Mouse (Mus musculus): Measurements from ENCODE around the gene Med18. TPM values are rescaled to one million over a fixed set of nuclear protein-coding genes. Genes with fewer than 3 reads are reported as not detected.
"Not testable (repeated sequence)": the region's sequence is repeated elsewhere in the genome, so short reads cannot be mapped to it uniquely, and the experiment has no call there.

The Med18 gene
- total RNA-seq, 2 experiments from 2014 or later, result 8.8 to 10.1 TPM

DNA sequence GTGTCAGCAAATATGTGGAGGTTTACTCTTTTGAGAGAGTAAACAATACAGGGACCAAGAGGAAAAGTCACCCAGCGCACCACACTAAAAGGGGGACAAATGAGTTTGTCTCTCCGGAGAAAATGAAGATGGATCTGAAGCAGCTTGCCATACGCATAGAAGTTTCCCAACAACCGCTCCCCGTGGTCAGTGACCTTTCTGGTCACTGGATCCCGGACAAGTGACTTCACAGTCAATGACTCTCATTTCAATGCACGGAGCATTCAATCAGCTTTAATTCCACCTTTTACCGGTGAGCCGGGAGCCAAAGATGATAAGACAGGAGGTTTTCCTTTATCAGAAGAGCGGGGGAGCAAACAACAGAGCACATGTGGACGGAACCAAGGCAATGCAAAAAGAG is 25.9 kb downstream of the Med18 start:
- Histone ChIP-seq H3K4me3 (no peak overlapping the region), H3K27ac (no peak overlapping the region)
- TF ChIP-seq CTCF (IDR thresholded peaks at IDR 0.05), result no peak
- no peak for DNase-seq (ENCODE audit: extremely low spot score in 1 of 2, low spot score in 2 of 2)
- intact Hi-C loops (cut with DNase I), result no loop called here

DNA sequence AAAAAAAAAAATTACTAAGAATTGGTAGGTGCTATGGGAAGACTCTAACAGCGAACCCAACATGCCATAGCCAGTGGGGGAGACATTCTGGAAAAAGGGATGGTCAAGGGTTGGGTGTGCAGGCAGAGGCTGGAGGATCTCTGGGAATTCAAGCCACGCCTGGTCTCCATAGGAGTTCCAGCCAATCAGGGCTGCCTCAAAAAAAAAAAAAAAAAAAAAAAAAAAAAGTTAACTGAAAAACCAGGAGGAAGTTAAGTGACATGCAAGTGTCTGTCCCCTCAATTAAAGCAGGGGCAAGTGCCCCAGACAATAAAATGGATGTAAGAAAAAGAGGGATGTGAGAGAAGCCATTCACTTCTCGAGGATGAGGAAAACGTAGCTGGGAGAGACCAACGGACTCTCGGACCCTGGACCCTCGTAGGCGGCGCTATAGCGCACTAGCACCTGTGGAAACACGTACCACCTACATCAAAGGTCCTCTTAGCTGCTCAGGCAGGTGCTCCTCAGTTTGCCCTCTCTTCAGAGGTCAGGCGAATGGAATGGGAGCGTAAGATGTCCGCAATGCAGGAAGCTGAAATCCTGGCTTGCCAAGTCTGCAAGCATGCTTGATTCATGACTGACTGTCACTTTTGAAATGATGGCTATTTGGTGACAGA is 30.9 kb downstream of the Med18 start:
- no peak for TF ChIP-seq CTCF (IDR thresholded peaks at IDR 0.05)
- no peak overlapping the region for H3K27ac ChIP-seq

DNA sequence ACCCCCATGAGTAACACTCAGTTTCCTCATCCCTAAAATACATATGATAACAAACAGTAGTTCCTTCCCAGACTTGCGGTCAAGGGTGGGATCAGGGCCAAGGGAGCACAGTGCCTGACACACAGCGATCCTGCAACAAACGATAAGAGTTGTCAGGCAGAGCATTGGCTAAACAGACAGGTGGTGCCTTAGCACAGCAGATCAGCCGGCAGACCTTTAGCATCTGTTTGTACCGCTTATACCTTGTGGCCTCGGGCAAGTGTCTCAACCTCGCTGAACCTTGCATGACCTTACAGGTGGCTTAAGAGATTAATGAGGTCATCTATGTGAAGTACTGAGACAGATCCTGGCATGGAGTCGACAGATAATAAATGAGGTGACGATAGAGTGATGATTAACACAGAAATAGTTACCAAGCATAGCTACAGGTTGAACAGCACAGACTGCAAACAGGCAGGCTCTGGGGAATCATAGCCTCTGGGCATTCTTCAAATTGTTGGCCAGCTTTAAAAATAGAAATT is 35.6 kb downstream of the Med18 start:
- TF ChIP-seq CTCF (IDR thresholded peaks at IDR 0.05), result no peak
- no peak overlapping the region for H3K4me3 ChIP-seq
- intact Hi-C loops (cut with DNase I), result no loop called here
- DNase-seq (ENCODE audit: extremely low spot score in 1 of 2, low spot score in 2 of 2), result no peak
- H3K27ac ChIP-seq, result no peak overlapping the region

More for the DNA sequence above, 30.9 kb downstream of the Med18 start:
- no peak for DNase-seq (ENCODE audit: extremely low spot score in 1 of 2, low spot score in 2 of 2)
- H3K4me3 ChIP-seq, result no peak overlapping the region
- intact Hi-C loops (cut with DNase I), result no loop called here

DNA sequence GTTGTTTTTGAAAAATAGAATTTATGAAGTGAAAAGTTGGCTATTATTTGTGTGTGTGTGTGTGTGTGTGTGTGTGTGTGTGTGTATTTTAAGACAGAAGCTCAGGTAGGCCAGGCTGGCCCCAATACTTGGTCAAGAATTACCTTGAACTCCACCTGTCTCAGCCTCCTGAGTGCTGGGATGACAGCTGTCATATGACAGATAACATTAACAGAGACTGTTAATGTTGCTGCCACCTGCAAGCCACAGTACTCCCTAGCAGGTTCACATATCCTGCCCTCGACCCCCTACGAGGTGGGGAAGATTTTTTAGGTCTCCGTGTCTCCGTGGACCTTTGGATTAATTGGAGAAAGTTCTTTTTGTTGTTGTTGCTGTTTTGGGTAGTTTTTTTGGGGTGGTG is 36.2 kb downstream of the Med18 start:
- no peak for TF ChIP-seq CTCF (IDR thresholded peaks at IDR 0.05)
- Histone ChIP-seq H3K4me3 (no peak overlapping the region), H3K27ac (no peak overlapping the region)
- intact Hi-C loops (cut with DNase I), result no loop called here
- DNase-seq (ENCODE audit: extremely low spot score in 1 of 2, low spot score in 2 of 2), result no peak

DNA sequence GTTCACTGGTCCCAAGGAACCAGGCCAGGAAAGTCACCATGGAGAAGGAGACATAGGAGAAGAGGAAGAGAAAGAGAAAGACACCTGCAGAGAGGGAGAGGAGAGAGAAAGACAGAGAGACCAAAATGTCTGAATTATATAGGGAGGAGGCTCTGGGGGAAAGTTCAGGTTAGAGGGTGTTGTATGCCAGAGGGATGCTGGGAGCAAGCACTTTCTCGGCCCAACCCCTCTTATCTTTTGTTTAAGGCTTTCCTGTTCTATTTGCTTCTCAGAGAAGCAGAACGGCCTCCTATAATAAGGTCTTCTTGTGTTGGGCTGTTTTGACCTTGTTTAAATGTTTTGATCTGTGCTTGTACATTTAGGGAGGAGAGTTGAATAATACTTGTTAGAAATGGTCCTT is 37.7 kb downstream of the Med18 start:
- no peak for TF ChIP-seq CTCF (IDR thresholded peaks at IDR 0.05)
- intact Hi-C loops (cut with DNase I), result no loop called here

DNA sequence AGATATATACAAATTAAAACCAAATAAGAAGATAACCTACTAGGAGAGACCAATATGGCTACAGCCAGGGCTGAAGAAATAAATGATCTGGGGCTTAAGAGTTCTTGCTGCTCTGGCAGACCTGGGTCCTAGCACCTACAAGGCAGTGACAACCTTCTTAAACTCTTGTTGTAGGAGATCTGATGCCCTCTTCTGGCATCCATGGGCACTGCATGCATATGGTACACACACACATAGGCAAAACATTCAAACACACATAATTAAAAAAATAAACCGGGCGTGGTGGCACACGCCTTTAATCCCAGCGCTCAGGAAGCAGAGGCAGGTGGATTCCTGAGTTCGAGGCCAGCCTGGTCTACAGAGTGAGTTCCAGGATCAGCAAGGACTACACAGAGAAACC is 39.0 kb downstream of the Med18 start:
- DNase-seq (ENCODE audit: extremely low spot score in 1 of 2, low spot score in 2 of 2), result no peak

More for the DNA sequence above, 37.7 kb downstream of the Med18 start:
- Histone ChIP-seq H3K4me3 (no peak overlapping the region), H3K27ac (no peak overlapping the region)
- DNase-seq (ENCODE audit: extremely low spot score in 1 of 2, low spot score in 2 of 2), result no peak

DNA sequence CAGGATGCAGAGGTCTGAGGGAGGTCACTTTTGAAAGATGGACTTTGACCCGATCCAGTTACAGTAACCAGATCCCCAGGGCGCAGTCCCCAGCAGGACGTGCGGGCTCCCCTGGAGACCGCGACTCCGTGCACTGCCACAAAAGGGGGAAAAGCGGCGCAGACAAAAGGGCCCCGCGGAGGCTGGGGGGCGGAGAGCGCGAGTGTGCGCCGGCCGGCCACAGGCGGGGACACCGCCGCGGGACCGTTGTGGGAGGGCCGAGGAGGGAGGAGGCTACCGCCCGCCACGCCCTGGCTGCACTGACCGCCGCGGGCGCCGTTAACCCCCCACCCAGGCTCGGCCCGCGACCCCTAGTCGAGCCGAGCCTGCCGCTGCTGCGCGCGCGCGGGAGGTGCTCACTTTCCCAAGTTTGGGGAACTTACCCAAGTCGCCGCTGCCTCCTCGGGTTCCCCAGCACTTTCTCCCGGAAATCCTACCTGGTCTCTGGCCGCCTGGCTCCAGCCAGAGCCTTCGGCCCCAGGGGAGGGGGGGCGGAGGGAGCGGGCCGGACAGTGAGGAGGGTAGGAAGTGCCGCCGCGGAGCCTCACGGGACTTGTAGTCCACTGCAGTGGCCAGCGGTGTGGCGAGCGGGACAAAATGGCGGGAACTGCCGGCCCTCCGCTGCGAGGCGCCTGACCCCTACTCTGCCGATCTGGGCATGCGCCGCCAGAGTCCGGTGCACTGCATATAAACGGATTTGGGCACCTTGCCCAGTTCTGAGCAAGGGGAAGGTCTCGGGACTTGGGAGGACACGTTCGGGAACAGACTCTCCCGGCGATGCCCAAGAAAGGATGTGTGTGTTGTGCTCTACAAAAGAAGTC is 41.6 kb downstream of the Med18 start, which contains the start of gene Phactr4:
Phactr4 (minus strand) TSS at position 567 of the 860 bp plus-strand sequence.
- Histone ChIP-seq H3K27ac (peak within 1 kb of the TSS; percentile 80), H3K4me3 (peak within 1 kb of the TSS; percentile 71)
- intact Hi-C loops (cut with DNase I), result loop anchor here (2.0 to 5.0 kb wide), 2 partner anchors 40 to 91 kb away; partner anchors contain the start of gene Med18
- peak; percentile 90 to 91 for DNase-seq (ENCODE audit: extremely low spot score in 1 of 2, low spot score in 2 of 2)
- no peak; the same call in 1 of the 2 replicates for TF ChIP-seq CTCF (IDR thresholded peaks at IDR 0.05)

More for the DNA sequence above, 39.0 kb downstream of the Med18 start:
- intact Hi-C loops (cut with DNase I), result loop anchor here (5.0 kb wide), 1 partner anchor 38 kb away; the partner anchor contains the start of gene Med18
- H3K27ac ChIP-seq, result no peak overlapping the region
- TF ChIP-seq CTCF (IDR thresholded peaks at IDR 0.05), result peak; percentile 6; the same call in 1 of the 2 replicates
- no peak overlapping the region for H3K4me3 ChIP-seq

DNA sequence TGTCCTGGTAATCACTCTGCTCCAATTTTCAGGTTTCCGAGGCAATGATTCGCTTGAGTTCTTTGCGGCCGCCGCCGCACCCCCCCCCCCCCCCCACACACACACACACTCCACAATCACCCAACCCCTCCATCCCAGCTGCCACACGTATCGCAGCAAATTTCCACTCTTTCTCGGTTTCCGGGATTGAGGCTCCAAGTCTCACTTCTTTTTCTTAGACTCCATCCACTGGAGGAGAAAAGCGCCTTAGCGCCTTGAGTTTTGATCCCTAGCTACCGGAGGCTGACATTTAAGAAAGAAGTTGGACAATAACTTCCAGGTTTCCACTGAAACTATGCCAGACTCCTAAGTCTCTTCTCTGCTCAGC is 42.2 kb downstream of the Med18 start:
- Histone ChIP-seq H3K4me3 (peak overlapping the region; percentile 71), H3K27ac (peak overlapping the region; percentile 80)
- intact Hi-C loops (cut with DNase I), result loop anchor here (5.0 kb wide), 1 partner anchor 41 kb away; the partner anchor contains the start of gene Med18
- TF ChIP-seq CTCF (IDR thresholded peaks at IDR 0.05), result no peak
- DNase-seq (ENCODE audit: extremely low spot score in 1 of 2, low spot score in 2 of 2), result no peak

DNA sequence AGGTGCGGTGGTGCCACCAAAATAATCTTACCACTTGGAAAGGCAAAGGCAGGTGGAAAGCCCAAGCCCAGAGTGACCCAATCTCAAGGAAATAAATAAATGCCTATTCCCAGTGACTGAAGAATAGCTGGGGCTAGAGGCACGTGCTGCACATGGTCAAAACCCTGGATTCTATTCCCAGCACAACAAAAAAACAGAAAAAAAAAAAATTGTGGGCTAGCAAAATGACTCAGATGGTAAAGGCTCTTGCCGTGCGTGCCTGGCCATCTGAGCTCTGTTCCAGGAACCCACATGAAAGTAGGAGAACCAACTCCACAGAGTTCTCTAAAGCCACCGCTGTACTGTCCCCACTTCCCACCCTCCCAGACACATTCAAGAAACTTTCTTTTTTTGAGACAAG is 43.2 kb downstream of the Med18 start:
- no peak for TF ChIP-seq CTCF (IDR thresholded peaks at IDR 0.05)
- intact Hi-C loops (cut with DNase I), result loop anchor here (5.0 kb wide), 1 partner anchor 42 kb away; the partner anchor contains the start of gene Med18

DNA sequence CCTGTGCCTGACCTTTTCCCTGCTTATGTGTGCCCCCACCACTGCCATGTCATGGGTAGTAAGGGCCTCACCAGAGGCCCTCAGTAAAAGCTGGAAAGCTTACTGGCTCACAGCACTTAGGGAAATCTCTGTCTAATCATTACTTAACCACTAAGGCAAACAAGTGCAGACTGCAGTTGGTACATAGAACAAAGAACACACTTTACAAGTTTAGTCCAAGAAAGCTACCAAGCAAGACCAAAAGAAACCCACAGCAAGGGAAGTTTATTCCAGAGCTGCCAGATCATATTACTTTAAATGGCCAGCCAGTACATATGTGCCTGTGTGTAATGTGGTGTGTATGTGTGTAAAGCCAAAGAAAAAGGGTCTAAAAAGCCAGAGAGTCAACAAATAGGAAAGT is 47.8 kb downstream of the Med18 start:
- TF ChIP-seq CTCF (IDR thresholded peaks at IDR 0.05), result no peak
- Histone ChIP-seq H3K4me3 (no peak overlapping the region), H3K27ac (no peak overlapping the region)
- intact Hi-C loops (cut with DNase I), result no loop called here
- DNase-seq (ENCODE audit: extremely low spot score in 1 of 2, low spot score in 2 of 2), result no peak

More for the DNA sequence above, 43.2 kb downstream of the Med18 start:
- Histone ChIP-seq H3K4me3 (no peak overlapping the region), H3K27ac (no peak overlapping the region)
- DNase-seq (ENCODE audit: extremely low spot score in 1 of 2, low spot score in 2 of 2), result no peak

DNA sequence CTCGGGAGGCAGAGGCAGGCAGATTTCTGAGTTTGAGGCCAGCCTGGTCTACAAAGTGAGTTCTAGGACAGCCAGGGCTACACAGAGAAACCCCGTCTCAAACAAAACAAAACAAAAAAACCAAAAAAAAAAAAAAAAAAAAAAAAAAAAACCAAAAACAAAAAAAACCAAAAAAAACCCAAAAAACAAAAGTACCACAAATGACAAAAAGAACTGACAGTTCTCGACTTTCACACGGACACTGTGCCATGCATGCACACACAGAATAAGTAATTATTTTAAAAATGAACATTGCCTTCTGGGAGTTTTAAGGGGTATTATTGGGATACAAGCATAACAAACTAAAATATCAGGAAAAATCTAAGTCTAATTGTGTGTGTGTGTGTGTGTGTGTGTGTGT is 50.5 kb downstream of the Med18 start:
- H3K4me3 ChIP-seq; H3K27ac ChIP-seq; DNase-seq (ENCODE audit: extremely low spot score in 1 of 2, low spot score in 2 of 2): not testable (repeated sequence)
- intact Hi-C loops (cut with DNase I), result loop anchor here (5.0 kb wide), 2 partner anchors 61 to 121 kb away; partner anchors contain the start of gene Rcc1
